Mouse (Mus musculus): ENCODE data around the gene Fat4.

Fat4 gene
- long read RNA-seq, experiment 1, partial matches to known transcripts = 0 of 1 reads
- long read RNA-seq, experiment 1, other reads (novel, unspliced or antisense) = 1 of 1 reads
- long read RNA-seq, experiment 2, partial matches to known transcripts = 1 of 1 reads
- long read RNA-seq, experiment 2, other reads (novel, unspliced or antisense) = 0 of 1 reads

DNA sequence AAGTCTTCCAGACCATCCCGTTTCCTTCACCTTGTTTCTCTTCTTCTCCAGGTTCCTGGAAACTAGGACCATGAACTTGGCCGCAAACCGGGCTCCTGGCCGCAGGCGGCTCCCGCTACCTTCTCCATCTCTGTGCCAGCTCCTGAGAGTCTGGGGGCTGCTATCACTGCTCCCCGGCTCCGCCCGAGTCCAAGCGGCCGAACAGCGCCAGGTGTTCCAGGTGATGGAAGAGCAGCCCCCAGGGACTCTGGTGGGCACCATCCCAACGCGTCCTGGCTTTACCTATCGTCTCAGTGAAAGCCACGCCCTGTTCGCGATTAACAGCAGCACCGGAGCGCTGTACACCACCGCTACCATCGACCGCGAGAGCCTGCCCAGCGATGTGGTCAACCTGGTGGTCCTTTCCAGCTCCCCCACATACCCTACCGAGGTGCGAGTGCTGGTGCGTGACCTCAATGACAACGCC is at the start of gene Fat4:
Fat4 (plus strand) TSS at position 51 of the 466 bp plus-strand sequence.
- intact Hi-C loops (cut with DNase I) = loop anchor here (5.0 to 10.0 kb wide), 5 partner anchors 60 to 818 kb away; no protein-coding TSS in a partner anchor

DNA sequence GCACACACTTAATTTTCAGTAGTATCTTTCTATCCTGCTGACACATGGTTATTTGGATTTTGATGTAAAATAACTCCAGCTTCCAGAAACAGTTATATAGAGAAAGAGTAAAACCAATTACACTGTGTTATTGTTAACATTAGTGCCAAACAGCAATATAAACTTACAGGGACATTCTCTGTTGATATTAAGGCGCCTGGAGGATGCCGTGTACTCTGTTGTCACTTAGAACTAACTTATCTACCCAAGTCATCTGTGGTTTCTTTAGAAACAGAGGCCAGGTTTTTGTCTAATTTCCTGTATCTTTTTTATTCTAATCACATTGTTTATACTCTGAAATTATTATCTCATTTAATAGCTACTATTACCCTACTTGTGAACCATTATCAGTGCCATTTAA is 47.3 kb upstream of the Fat4 start:
- intact Hi-C loops (cut with DNase I) = no loop called here

DNA sequence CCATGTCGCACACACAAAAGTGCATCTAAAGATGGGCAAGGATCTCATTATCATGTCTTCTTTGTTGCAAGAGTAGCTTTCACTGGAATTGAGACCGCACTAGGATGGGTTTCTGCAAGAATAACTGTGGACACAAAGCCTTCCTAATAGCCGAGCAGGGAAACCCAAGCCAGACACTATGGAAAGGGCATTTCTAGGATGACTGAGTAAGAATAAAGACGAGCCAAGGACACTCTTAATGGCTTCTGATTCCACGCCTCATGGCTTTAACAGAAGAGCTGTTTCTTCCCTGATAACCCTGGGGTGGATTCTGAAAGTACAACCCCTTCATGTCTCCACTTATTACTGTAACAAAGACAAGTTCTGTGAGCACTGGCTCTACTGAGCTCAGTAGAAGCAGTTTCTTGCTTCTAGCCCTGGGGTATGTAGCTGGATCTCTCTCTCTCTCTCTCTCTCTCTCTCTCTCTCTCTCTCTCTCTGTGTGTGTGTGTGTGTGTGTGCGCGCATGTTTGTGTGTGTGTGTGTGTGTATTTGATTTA is 43.7 kb upstream of the Fat4 start:
- intact Hi-C loops (cut with DNase I) = loop anchor here (10.0 kb wide), 1 partner anchor 358 kb away; the partner anchor contains the start of gene Ankrd50

DNA sequence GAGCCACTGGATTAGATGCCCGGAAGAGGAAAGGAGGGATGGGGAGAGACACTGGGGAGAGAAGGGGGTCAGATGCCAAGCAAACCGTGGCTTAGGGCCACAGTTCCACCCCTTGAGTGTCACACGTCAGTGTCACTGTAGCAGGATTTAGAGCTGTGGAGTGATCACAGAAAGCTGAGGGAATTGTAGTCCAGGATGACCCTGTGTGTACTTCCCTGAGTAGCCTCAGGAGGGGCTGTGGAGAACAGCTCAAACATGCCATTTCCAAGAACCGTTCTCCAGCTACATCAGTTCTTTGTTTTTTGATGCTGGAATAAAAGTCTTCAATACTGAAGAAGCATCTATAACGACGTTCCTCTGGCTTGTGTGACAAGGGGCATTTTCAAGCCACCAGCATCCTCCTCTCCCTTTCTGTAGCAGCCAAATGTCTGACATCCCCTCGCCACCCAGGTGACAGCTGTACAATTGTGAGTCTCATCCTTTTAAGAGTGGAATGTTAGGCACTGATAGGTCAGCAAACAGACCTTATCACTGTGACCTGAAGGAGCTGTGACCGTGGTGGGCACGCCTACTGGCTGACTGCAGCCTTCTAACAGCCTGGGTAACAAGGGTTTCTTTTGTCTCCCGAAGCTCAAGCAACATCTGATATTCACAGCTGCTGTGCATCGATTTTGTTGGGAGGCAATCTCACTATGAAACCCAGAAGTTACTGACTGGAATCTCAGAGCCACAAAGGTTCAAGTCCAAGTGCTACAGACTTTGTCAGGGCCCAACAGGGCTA is 39.9 kb upstream of the Fat4 start:
- intact Hi-C loops (cut with DNase I) = loop anchor here (10.0 kb wide), 1 partner anchor 362 kb away; the partner anchor contains the start of gene Ankrd50

DNA sequence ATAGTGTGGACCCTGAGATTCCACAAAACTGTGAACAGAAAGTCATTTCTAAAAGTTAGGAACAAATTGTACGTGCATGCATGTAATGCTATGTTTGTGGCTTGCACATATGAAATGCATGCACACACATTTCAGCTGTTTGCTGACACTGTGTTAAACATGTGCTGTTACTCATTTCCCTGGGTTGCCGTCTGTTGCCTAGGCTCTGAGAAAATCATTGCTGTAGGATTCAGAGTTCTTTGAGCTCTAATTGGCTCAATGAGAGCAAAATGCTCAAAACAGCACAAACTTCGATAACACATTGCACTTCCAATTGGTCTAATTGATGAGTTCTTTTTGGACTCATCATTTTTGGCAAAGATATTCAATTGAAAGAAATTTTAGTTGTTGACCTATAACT is 37.7 kb upstream of the Fat4 start:
- intact Hi-C loops (cut with DNase I) = loop anchor here (2.0 to 10.0 kb wide), 3 partner anchors 364 to 622 kb away; partner anchors contain the start of gene Ankrd50

DNA sequence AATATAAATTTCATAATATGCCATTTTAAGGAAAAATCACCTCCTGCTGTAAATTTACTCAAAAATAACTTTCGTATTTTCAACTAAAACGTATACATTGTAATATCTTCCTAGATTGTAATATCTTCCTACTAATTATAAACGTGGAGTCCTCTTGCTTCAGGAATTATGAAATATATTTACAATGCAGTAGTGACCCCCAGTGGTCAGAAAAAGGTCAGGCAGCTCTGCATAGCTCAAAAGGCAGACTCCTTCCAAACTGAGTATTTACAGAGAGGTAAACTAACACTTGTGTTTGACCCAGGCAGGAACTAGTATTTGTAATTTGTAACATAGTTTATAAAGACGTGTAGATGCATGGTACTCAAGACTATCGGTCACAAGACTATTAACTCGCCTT is 37.2 kb upstream of the Fat4 start:
- intact Hi-C loops (cut with DNase I) = loop anchor here (2.0 to 10.0 kb wide), 3 partner anchors 365 to 623 kb away; partner anchors contain the start of gene Ankrd50

DNA sequence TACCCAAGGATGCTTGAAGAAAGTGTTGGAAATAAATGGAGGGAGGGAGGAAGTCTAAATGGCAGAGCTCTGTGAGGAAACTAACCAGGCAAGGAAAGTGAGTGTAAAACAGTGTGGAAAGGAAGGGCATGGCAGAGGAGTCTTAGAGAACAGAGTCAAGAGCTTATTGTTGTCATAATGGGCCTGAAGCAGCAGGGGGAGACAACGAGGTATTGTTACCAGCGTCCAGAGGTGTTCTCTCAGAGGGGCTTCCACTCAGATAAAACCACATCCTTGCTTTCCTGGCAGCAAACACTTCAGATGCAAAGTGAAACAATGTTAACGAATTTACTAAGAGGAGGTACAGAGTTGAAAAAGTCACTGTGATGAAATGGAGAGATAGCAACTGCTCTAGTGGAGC is 33.1 kb upstream of the Fat4 start:
- intact Hi-C loops (cut with DNase I) = no loop called here

DNA sequence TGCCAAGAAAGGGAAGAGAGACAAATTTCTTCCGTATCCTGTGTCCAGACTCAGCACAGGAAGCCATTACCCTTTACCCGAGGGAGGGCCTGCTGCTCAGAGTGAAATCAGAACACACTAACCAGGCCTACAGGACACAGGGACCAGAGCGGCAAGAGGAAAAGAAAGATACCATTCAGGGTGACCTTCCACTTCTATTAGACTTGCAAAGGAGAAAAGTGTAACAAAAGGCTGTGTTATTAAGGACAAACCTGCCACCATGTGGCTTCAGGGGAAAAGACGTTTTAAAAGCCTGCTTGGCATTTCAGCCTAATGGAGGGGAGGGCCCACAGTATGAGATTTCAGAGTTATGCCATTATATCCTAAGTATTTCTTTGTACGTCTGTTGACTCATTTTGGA is 26.1 kb upstream of the Fat4 start:
- intact Hi-C loops (cut with DNase I) = no loop called here

DNA sequence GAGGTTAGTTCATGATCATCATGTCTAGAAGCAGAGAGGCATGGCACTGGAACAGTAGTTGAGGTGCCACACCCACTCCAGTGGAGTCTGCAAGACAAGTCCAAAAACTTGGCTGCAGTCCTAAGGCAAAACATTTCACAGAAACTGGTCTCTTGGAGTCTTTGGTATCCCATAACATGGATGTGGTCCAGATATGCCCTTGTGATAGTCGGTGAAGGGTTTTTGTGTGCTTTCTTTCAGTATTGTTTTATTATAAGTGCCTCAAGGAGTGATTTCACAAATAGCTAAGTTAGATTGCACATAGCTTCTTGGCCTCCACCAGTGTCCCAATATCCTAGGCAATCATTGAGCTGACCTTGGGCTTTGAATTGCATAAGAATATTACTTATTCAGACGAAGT is 15.4 kb upstream of the Fat4 start:
- intact Hi-C loops (cut with DNase I) = no loop called here

DNA sequence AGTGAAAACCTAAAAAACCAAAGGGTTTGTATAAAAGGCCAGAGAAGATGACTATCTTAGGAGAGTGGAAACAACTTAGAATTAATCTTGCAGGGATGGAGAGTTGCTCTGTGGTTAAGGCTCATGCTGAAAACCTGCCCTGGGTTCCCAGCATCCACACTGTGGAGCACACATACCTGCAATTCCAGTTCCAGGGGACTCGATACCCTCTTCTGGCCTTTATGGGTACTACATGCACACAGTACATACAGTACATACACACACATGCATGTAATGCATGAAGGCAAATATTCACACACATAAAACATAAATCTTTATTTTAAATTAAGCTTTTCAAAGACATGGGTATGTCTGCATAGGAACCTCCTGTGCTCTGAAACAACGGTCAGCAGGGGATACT is 10.9 kb upstream of the Fat4 start:
- intact Hi-C loops (cut with DNase I) = no loop called here

DNA sequence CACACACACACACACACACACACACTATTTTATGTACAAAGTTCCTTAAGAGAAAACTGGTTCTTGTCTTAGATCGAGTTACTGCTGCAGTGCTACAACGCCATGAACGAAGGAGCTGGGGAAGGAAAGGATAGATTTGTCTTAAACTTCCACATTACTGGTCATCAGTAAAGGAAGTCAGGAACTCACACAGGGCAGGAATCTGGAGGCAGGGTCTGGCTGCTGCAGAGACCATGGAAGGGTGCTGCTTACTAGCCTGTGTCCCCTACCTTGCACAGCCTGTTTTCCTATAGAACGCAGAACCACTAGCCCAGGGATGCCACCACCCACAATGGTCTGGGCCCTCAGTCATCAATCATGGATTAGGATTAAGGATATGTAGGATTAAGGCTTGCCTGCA is 10.0 kb upstream of the Fat4 start:
- intact Hi-C loops (cut with DNase I) = no loop called here

DNA sequence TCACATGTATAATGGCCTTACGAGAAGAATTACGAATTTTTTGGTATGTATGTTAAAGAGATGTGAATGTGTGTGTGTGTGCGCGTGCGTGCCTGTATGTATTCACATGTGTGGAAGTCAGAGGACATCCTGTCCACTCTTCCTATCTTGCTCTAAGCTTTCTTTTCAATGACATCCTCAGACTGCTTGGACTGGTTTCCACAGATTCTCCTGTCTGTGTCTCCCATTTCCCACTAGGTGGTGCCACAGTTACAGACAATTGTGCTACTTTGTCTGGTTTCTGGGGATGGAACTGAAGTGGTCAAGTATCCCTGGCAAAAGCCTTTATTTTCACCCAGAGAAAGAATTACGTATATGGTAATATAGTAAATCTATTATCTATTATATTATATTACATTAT is 4.0 kb upstream of the Fat4 start:
- intact Hi-C loops (cut with DNase I) = loop anchor here (2.0 to 10.0 kb wide), 5 partner anchors 342 to 1562 kb away; no protein-coding TSS in a partner anchor

DNA sequence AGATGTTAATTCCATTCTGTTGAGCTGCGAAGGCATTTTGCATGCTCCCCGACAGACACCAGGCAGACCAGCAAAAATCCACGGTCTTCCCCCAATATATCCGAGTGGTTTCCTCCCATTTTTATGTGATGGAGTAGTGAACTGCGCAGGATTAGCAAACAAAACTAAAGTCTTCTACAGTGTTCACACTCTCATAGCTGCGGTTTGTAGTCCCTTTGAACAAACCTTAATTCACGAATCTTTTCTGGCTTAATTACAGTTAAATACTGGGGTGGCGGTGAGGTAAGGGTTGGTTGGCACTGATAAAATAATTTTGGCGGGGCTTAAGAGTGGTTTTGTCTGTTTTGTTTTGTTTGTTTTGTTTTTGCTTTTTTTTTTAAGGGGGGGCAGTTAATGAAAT is 3.1 kb upstream of the Fat4 start:
- intact Hi-C loops (cut with DNase I) = loop anchor here (1.0 to 10.0 kb wide), 7 partner anchors 341 to 1561 kb away; no protein-coding TSS in a partner anchor

DNA sequence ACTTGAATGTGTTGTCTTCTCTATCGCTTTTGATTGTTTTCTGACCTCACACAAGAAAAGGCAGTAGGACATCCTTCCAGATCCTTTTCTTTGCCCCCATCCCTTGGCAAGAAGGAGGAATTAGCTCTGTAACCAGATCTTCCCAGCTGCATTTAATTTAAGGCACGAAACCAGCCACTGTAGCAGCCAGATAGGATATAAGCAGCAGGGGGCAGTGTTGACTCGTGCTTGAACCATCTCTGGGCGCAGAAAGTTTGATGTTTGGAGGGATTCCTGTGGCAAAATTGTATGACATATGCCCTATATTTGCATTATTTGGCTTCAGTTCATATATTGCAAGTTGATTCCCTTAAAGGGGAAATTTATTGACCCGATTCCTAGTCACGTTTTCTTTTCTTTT is 2.5 kb upstream of the Fat4 start:
- intact Hi-C loops (cut with DNase I) = loop anchor here (1.0 to 10.0 kb wide), 5 partner anchors 341 to 1507 kb away; no protein-coding TSS in a partner anchor

DNA sequence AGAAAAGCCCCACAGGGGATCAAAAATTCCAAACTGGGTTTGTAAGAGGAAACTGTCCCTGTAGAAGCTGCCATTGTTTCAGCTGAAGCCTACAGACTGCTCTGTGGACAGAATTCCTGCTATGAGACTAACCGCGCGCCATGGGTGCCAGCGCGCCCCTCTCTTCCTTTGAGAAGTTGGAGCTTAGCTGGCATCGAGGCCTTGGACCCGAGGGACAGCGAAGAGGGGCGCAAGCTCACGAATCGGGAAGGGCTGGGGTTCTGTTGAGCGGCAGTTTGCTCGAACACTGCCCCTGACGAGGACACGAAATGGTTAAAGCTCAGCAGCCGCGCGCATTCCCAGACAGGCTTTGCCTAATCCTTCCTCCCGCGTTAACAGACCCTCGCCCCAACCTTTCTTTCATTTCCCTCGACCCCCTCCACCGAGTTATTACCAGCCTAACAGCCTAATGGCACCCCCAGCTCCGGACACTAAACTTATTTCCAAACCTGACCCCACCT is 1.8 kb upstream of the Fat4 start:
- intact Hi-C loops (cut with DNase I) = loop anchor here (1.0 to 10.0 kb wide), 7 partner anchors 62 to 1506 kb away; no protein-coding TSS in a partner anchor

DNA sequence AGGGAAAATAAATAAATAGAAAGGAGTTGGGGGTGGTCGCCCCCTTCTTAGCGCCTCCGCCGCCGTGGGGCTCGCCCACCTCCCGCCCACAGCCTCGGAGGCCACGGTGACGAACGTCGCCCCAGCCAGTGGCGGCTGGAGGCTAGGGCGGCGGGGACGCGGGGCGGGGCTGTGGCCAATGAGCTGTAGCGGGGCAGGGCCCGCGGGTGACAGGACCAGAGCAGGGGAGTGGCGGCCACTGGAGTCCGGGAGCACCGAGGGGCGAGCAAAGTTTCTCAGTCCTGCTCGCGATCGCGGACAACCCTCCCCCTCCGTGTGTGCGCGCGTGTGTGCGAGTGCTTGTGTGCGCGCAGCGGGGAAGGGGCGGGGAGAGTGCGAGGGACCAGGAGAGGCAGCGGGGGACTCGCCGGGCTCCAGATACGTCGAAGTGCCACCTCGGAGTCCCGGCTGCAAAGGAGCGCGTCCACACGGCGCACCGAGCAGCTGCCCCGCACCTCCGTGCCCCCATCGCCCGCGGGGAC is 1.2 kb upstream of the Fat4 start:
- intact Hi-C loops (cut with DNase I) = loop anchor here (2.0 to 10.0 kb wide), 6 partner anchors 62 to 1505 kb away; no protein-coding TSS in a partner anchor

DNA sequence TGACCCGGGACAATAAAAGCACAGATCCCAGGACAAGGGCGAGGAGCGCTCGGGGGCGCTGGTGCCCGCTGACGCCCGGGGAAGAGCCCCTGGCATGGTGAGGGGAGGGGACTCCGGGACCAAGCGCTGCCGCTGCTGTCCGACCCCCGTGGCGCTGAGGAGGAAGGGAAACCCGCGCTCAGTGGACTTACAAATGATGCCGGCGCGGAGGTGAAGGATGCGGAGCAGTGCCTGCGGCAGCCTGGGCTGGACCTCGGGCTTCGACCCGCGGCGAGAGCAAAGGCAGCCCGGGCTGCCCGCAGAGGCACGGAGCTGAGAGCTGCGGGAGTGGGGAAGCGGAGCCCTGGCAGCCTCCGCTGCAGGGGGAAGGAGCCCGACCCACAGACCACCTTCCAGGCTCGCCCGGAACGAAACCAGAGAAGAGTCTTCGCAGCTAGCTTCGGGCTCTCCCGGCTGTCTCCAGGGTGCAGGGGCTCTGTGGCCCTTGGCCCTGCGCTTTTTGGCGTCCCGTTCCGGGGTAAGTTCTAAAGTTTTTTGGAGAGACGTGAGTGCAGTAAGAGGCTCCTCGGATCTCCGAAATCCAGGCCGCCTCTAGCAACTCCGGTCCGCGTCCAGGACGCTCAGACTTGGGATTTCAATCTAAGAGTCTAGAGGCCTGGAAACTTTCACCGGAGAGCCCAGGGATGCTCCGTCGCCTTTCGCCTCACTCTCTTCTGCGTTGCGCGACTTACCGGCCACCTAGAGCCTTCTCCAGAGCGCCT is 499 bp upstream of the Fat4 start:
- intact Hi-C loops (cut with DNase I) = loop anchor here (5.0 to 10.0 kb wide), 5 partner anchors 61 to 819 kb away; no protein-coding TSS in a partner anchor

DNA sequence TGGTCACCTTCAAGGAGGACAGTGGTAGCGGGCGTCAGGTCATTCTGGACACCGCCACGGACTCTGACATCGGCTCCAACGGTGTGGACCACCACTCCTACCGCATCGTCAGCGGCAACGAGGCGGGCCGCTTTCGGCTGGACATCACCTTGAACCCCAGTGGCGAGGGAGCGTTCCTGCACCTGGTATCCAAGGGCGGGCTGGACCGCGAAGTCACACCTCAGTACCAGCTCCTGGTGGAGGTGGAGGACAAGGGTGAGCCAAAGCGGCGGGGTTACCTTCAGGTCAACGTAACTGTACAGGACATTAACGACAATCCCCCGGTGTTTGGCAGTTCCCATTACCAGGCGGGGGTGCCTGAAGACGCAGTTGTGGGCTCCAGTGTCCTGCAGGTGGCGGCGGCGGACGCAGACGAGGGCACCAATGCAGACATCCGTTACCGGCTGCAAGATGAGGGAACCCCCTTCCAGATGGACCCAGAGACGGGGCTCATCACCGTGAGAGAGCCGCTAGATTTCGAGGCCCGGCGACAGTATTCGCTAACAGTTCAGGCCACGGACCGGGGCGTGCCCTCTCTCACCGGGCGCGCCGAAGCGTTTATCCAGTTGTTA is 746 bp downstream of the Fat4 start:
- intact Hi-C loops (cut with DNase I) = loop anchor here (5.0 to 10.0 kb wide), 5 partner anchors 60 to 817 kb away; no protein-coding TSS in a partner anchor

DNA sequence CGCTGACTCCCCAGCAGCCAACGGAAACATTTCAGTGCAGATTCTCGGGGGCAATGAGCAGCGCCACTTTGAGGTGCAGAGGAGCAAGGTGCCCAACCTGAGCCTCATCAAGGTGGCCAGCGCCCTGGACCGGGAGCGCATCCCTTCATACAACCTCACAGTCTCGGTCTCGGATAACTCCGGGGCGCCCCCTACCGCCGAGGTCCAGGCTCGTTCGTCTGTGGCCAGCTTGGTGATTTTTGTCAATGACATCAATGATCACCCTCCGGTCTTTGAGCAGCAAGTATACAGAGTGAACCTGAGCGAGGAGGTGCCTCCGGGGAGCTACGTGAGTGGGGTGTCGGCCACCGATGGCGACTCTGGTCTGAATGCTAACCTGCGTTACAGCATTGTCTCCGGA is 1.4 kb downstream of the Fat4 start:
- intact Hi-C loops (cut with DNase I) = loop anchor here (5.0 to 10.0 kb wide), 5 partner anchors 59 to 817 kb away; no protein-coding TSS in a partner anchor

DNA sequence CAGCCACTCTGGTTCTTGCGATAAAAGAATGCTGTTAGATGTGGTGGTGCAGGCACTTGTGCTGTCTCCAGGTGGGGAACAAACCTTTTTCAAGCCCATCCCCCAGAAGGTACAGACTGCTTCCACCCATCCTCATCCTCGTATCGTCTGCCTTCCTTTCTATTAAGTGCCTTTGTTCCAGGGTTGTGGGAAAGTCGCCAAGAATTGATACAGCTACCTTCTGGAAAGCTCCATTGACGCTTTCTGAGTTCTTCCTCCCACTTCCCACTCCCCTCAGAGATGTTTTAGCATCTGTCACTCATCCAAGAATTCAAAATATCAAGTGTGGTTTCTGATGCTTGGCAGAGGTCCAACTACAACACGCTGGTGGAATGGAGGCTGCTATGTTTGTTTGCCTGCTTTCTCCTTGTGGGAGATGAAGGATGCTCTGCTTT is 6.1 kb downstream of the Fat4 start:
- intact Hi-C loops (cut with DNase I) = no loop called here

Measured in adrenal gland (tissue).